Mouse (Mus musculus) liver (tissue): ENCODE data around the gene Timm9.

ENCODE experiments used
- DNase-seq: peaks from one replicate; pipeline ENCODE4 v3.0.0-alpha.2; 2020; ENCODE audit warnings: mixed read lengths

Timm9 gene

DNA sequence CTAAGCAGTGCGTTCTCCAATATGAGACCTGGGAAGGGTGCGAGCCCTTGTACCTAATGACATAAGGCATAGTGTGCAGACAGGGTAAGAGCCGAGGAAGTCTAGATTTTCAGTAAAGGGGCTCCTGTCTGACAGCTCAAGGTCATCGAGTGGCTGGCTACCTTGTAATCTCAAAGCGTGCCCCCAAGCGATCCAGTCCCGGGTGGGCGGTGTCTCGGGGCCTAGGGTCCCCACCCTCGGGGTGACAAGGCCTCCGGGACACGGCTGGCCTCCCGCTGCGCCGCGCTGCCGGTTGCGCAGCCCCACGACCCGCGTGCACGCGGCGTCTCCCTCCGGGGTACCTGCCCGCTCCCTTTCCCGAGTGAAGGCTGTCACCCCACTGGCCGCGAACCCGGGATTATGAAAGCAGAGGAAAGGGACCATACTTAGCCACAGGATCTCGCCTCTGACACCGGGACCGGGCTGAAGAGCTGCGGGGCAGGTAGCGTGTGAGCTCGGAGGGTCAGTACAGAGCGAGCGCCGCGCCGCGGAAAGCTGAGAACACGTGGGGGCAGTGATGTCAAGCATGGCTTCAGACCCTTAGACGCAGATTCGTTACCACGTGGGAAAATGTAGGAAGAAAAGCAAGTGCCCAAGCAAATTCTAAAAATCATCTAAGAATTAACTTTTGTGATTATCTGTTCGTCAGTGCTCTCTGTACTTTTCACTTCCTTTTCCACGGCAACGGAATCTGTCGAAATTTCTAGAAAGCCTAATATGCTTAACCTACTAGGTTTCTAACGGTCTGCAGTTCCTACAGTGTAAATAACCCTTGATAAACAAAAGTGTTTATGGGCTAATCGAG, at the start of gene Timm9, which contains the start of gene 2700049A03Rik:
Gene Timm9 (minus strand): TSS at position 555 of the 844 bp plus-strand sequence.
Gene 2700049A03Rik (plus strand): TSS at position 719 of the 844 bp plus-strand sequence.
- DNase-seq, result peak; percentile 85

DNA sequence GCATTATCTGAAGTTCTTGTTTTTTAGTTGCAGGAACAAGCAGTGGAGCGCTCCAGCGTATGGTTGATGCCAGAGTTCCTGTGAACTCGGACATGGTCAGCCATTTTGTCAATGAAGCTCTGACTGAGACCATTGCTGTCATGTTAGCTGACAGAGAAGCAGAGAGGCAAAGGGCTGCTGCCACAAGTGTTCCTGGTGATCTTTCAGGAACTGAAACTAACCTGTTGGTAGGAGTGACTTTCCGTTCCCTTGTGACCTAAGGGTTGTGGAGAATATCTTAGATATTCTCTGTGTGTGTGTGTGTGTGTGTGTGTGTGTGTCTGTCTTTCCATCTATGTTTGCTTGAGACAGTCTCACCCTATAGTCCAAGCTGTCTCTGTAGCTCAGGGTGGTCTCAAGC, 47.9 kb upstream of the Timm9 start:
- DNase-seq, result no peak

DNA sequence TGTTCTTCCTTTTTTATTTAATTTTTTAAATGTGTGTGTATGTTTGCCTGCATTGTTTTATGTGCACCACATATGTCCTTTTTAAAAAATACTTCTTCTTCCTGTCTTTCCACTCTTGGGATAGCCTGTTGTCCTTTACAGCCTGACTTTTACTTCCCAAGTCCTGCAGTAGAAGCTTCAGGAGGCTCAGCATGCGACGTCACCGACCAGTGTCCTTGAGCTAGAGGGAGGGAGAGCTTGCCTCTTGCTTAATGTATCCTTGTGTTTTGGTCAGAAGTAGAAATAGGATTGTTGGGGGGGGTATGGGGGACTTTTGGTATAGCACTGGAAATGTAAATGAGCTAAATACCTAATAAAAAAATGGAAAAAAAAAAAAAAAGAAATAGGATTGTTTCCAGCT, 47.3 kb upstream of the Timm9 start:
- DNase-seq, result no peak

DNA sequence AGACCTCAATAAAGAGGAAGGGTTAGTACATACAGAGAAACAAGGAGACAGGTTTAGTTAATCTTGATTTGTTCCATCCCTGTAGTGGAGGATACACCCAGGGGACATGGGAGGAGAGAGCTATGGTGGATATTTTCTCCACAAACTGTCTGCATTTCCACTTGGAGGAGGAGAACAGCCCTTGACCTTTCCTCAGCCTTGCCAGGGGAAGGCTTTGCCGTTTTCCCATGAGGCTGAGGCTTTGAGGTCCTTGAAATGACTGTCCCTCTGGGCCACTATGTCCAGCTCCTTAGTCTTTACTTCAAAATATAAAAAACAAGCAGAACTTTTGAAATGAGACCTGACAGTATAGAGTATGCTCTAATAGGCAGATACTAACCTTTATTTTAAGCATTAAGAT, 33.4 kb upstream of the Timm9 start:
- DNase-seq, result no peak

GRCm38 (mm10) chr12:71164410-71164809, 27.9 kb upstream of the Timm9 start:
- DNase-seq, result peak; percentile 52

GRCm38 (mm10) chr12:71157974-71158373, 21.5 kb upstream of the Timm9 start:
- no peak for DNase-seq

GRCm38 (mm10) chr12:71154979-71155378, 18.5 kb upstream of the Timm9 start:
- DNase-seq, result no peak

- DNase-seq, result peak; percentile 34
These were observed 13.7 kb upstream of the Timm9 start for GRCm38 (mm10) chr12:71150167-71150566.

DNA sequence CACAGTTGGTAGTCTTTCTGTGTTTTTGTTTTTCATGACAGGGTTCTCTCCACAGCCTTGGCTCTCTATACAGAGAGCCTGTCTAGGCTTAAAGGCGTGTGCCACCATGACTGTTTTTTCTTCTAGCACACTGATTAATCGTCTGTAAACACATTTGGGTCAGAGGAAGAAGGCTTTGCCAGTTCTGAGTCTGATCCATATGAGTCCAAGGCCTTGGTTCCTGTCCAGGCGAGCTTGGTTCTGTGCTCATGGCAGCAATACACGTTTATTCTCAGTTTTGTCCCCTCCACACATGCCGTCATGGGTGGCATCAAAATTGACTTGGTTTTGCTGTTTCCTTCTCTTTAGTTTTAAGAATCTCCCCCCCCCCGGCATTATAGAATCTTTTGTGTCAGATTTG, 13.0 kb upstream of the Timm9 start:
- DNase-seq, result no peak

DNA sequence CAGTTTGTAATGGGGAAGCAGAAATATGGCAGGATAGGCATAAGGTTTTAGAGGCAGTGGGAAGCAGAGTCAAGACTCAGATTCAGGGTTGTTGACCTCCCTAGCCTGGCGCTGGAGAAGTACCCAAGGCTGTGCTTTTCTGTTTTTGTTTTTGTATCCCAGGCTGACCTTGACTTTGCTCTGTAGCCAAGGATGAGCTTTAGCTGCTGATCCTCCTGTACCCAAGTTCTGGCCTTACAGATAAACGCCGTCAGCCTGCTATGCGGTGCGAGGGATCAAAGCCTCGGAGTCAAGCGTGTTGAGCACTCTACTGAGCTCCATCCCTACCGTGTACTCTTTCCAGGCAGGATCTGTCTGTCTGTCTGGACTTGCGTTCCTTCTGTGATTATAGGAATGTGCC, 12.3 kb upstream of the Timm9 start:
- no peak for DNase-seq

- peak; percentile 35 for DNase-seq
These were observed 11.2 kb upstream of the Timm9 start for GRCm38 (mm10) chr12:71147641-71148040.

GRCm38 (mm10) chr12:71141189-71141588, 4.7 kb upstream of the Timm9 start:
- no peak for DNase-seq

DNA sequence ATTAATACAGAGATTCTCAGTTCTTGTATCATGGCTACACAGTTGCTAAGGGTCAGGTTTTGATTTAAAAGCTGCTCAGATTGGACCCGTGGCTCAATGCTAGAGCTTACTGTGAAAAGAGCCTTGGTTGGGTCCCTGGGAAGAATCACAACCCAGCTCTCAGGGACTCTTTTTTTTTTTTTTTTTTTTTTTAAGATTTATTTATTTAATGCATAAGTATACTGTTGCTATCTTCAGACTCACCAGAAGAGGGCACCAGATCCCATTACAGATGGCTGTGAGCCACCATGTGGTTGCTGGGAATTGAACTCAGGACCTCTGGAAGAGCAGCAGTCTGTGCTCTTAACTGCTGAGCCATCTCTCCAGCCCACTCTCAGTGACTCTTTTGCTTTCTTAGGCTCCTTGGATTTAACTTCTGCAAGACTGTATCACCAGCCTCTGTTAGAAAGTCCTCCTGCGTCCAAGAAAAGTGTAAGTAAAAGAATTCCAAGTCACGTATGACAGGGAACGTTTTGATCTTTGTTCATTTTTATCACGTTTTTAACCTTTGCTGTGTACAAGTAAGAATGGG, 2.9 kb upstream of the Timm9 start:
- no peak for DNase-seq

- no peak for DNase-seq
These were observed 1.2 kb upstream of the Timm9 start for GRCm38 (mm10) chr12:71137686-71138085.

- peak; percentile 94 for DNase-seq
These were observed 549 bp upstream of the Timm9 start for GRCm38 (mm10) chr12:71136974-71137491.

- DNase-seq, result no peak
These were observed 903 bp downstream of the Timm9 start for GRCm38 (mm10) chr12:71135581-71135980.

GRCm38 (mm10) chr12:71123286-71123685, 13.2 kb downstream of the Timm9 start:
- no peak for DNase-seq

- no peak for DNase-seq
These were observed 13.8 kb downstream of the Timm9 start for GRCm38 (mm10) chr12:71122731-71123130.

DNA sequence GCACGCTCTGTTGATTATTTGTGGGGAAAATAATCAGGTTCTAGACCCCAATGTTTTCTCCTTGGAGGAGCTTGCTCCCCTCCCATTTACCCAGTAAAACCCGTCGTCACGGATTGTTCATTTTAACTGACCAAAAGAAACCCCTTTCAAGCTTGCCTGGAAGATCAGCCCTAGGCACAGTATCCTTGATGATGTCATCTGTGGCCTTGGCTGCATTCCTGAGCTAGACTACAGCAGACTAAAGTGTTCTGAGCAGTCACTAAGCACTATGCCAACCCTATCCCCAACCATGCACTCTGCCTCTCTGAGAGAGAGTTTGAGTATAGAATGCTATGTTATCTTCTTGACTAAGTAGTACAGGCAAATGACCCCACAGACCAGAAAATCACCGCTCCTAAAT, 20.1 kb downstream of the Timm9 start:
- no peak for DNase-seq

- DNase-seq, result peak; percentile 55
These were observed 22.7 kb downstream of the Timm9 start for GRCm38 (mm10) chr12:71113675-71114288.

- DNase-seq, result peak; percentile 34
These were observed 23.4 kb downstream of the Timm9 start for GRCm38 (mm10) chr12:71113074-71113473.

GRCm38 (mm10) chr12:71111331-71111730, 25.2 kb downstream of the Timm9 start, which contains the start of gene Tomm20l:
Tomm20l (plus strand) TSS chr12:71111428.
- DNase-seq, result peak; percentile 20

- DNase-seq, result no peak
These were observed 29.2 kb downstream of the Timm9 start for GRCm38 (mm10) chr12:71107216-71107771.
